In genomic region chr1:95500671-95501070, GRCm38 (mm10) we compare ENCODE assay signal across 4 mouse cellular contexts.
DNase-seq lines count a peak whose midpoint lies in the region; TF ChIP-seq lines count a peak whose summit lies in the region.
"Not testable (repeated sequence)": the region's sequence is repeated elsewhere in the genome, so short reads cannot be mapped to it uniquely, and the experiment has no call there.

No protein-coding gene starts in this region.

- H3K4me1 ChIP-seq in ES-Bruce4 (ENCODE audit: control insufficient read depth, insufficient read depth, low read length), result not testable (repeated sequence)

- H3K9me3 ChIP-seq in ES-Bruce4 (replicated peaks; ENCODE audit: control insufficient read depth, insufficient read depth, low read length, poor library complexity, severe bottlenecking), result not testable (repeated sequence)

- H3K27me3 ChIP-seq in ES-Bruce4 (ENCODE audit: control insufficient read depth, insufficient read depth, low read length, poor library complexity, severe bottlenecking), result not testable (repeated sequence)

- H3K36me3 ChIP-seq in ES-Bruce4 (ENCODE audit: control insufficient read depth, insufficient read depth, low read length, poor library complexity, severe bottlenecking), result not testable (repeated sequence)

- TF ChIP-seq EP300 in ES-Bruce4 (IDR thresholded peaks at IDR 0.05; ENCODE audit: insufficient read depth, low read depth, low read length), result 0 out of 2 replicates have a peak, but pooled peaks have one; percentile 32

- not testable (repeated sequence) for TF ChIP-seq CTCF in ES-Bruce4 (IDR thresholded peaks at IDR 0.05; ENCODE audit: low read depth, low read length)

- TF ChIP-seq POLR2A in ES-Bruce4 (IDR thresholded peaks at IDR 0.05; ENCODE audit: insufficient read depth, low read length), result not testable (repeated sequence)

- peak overlapping the region; percentile 59; the same call in 1 of the 2 replicates for H3K27ac ChIP-seq in ES-Bruce4 (ENCODE audit: insufficient read depth, low read length)

- DNase-seq in ES-CJ7 (ENCODE audit: low read depth, low spot score), result peak; percentile 74
- DNase-seq in R1 (ENCODE audit: low read depth, low spot score), result peak; percentile 82
- DNase-seq in ZHBTc4 (ENCODE audit: low read depth, low spot score), result peak; percentile 38

- H3K9ac ChIP-seq in ES-Bruce4 (ENCODE audit: low read depth, poor library complexity, severe bottlenecking), result not testable (repeated sequence)

- not testable (repeated sequence) for H3K4me3 ChIP-seq in ES-Bruce4 (ENCODE audit: low read depth, low read length)
